Mouse (Mus musculus) stomach, postnatal 0 days (tissue): Measurements from ENCODE around the gene Prrc2a. TPM values are rescaled to one million over a fixed set of nuclear protein-coding genes. Genes with fewer than 3 reads are reported as not detected.

Source experiments
- ATAC-seq: fragments of 200-750 bp; cut with Nextera tagmentation; 2 replicates; pipeline ENCODE4 v1.8.0; 2017; ENCODE audit not compliant: low FRiP score, low TSS enrichment
- DNase-seq: peaks from one replicate; pipeline ENCODE4 v3.0.0-alpha.2; 2016; ENCODE audit warnings: low spot score
- H3K27ac ChIP-seq: fragments of 300-500 bp; sonication (generic); replicated peaks from 2 replicates; pipeline ENCODE4 v1.5.1; 2014; ENCODE audit warnings: mild to moderate bottlenecking, control low read depth
- H3K27me3 ChIP-seq: fragments of 300-500 bp; sonication (generic); 2 replicates; pipeline ENCODE4 v1.6.1; 2014; ENCODE audit warnings: low read length; ENCODE audit not compliant: control insufficient read depth, insufficient read depth
- H3K36me3 ChIP-seq: fragments of 300-500 bp; sonication (generic); 2 replicates; pipeline ENCODE4 v1.6.1; 2014; ENCODE audit warnings: low read length, mixed read lengths; ENCODE audit not compliant: control insufficient read depth, insufficient read depth
- H3K4me1 ChIP-seq: fragments of 300-500 bp; sonication (generic); replicated peaks from 2 replicates; pipeline ENCODE4 v1.6.1; 2014; ENCODE audit warnings: antibody characterized with exemption; ENCODE audit not compliant: control insufficient read depth, insufficient read depth
- H3K4me2 ChIP-seq: fragments of 300-500 bp; sonication (generic); replicated peaks from 2 replicates; pipeline ENCODE4 v1.6.1; 2014; ENCODE audit warnings: low read depth, mild to moderate bottlenecking, control low read depth, moderate library complexity
- H3K4me3 ChIP-seq: fragments of 300-500 bp; sonication (generic); 2 replicates; pipeline ENCODE4 v1.5.1; 2014; ENCODE audit warnings: low read depth, low read length, control low read depth
- H3K9ac ChIP-seq: fragments of 300-500 bp; sonication (generic); 2 replicates; pipeline ENCODE4 v1.6.1; 2014; ENCODE audit warnings: mild to moderate bottlenecking, low read length, control low read depth, mixed read lengths
- H3K9me3 ChIP-seq: fragments of 300-500 bp; sonication (generic); 2 replicates; pipeline ENCODE4 v1.6.1; 2016; ENCODE audit warnings: low read length; ENCODE audit not compliant: control insufficient read depth
- CTCF ChIP-seq: IDR thresholded peaks from 2 replicates; pipeline ENCODE4 v1.5.1; 2016; ENCODE audit warnings: antibody characterized with exemption, low read depth, mild to moderate bottlenecking, moderate library complexity
- EP300 ChIP-seq: optimal IDR thresholded peaks from 2 replicates; pipeline ENCODE3; 2016; ENCODE audit warnings: antibody characterized with exemption
- WGBS: fragments of 180-500 bp; shearing (Covaris S2); extraction: QIAGEN DNeasy Blood & Tissue Kit; methylation state at CpG from one replicate; pipeline ENCODE4 v1.1.7; 2014; 5-methylcytosine and 5-hydroxymethylcytosine counted together
- polyA plus RNA-seq: library from polyadenylated mRNA; unstranded; fragments of >200 nt; fragmentation: Nextera tagmentation; extraction: Ambion mirVana; gene quantifications from 2 replicates; pipeline ENCODE4 v1.2.1, GENCODE M21; 2015

Prrc2a gene
- polyA plus RNA-seq, 1 experiment from 2014 or later, result 49.3 TPM

DNA sequence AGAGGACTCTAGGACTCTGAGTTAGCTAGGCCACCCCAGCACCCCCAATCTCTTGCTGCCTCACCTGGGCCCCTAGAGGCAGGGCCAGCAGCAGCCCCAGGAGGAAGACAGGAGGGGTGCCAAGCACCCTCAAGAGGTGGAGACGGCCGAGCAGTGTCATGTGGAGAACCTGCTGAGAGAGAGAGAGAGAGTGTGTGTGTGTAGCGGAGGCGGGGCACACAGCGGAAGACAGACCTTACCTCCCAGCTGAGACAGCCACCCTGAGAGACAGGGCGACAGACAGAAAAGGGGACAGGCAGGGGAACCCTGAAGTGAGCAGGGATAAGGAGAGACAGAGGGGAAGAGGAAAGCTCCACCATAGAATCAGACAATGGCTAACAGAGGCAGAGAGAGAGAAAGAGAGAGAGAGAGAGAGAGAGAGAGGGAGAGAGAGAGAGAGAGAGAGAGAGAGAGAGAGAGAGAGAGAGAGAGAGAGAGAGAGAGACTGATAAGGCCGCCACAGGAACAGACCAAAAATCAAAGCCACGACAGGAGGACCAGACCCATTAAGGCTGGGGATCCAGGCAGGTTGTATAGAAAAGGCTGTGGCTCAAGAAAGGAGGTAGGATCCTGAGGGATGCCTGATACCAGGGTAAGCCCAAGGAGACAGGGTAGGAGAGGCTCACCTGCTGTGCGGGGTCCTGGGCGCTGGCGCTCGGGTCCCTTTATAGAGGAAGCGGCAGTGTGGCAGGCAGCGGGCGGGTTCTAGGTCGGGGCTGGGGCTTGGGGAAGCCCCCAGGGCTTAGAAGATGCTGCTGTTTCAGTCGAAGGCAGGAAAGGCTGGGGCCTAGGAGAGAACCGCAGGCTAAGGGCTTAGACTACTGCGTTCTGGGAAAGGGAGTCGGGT is 40.0 kb upstream of the Prrc2a start, which contains the start of gene Lta:
Lta (minus strand) TSS at position 858 of the 886 bp plus-strand sequence.
- Histone ChIP-seq H3K36me3 (no peaks in the 10 kb centered on the region), H3K27me3 (no peaks in the 10 kb centered on the region; the same call in 1 of the 2 replicates), H3K4me1 (no peaks in the 10 kb centered on the region), H3K4me3 (no peak within 1 kb of the TSS), H3K9ac (no peak within 1 kb of the TSS), H3K9me3 (no peaks in the 10 kb centered on the region), H3K4me2 (no peak within 1 kb of the TSS), H3K27ac (no peak within 1 kb of the TSS)
- WGBS, result 36% methylated on average over 20 of the region's 20 CpGs
- peak; percentile 14; the same call in 1 of the 2 replicates for ATAC-seq
- DNase-seq, result no peak
- TF ChIP-seq EP300 (no peak), CTCF (no peak)

DNA sequence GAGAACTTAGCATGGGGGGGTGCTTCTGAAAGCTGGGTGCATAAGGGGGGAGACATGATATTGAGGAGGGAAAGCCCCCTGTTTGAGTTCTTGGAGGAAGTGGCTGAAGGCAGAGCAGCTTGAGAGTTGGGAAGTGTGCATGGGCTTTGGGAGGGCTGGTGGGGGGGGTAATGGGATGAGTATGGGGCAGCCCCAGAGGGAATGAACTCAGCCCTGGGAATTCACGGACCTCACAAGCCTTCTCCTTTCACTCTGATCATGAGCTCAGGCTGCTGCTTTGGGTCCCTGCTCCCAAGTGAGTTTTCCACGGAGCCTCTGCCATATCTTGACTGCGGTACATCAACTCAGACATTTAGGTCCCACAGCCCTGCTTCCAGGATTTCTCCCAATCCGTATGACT is 37.7 kb upstream of the Prrc2a start:
- Histone ChIP-seq H3K9ac (no peak overlapping the region), H3K27ac (no peak overlapping the region), H3K4me2 (no peak overlapping the region), H3K36me3 (no peaks in the 10 kb centered on the region), H3K4me1 (no peaks in the 10 kb centered on the region), H3K9me3 (no peaks in the 10 kb centered on the region), H3K27me3 (no peaks in the 10 kb centered on the region; the same call in 1 of the 2 replicates), H3K4me3 (no peak overlapping the region)
- DNase-seq, result no peak
- TF ChIP-seq CTCF, result no peak
- no peak for TF ChIP-seq EP300
- 66% methylated on average over 4 of the region's 4 CpGs for WGBS
- ATAC-seq, result no peak

DNA sequence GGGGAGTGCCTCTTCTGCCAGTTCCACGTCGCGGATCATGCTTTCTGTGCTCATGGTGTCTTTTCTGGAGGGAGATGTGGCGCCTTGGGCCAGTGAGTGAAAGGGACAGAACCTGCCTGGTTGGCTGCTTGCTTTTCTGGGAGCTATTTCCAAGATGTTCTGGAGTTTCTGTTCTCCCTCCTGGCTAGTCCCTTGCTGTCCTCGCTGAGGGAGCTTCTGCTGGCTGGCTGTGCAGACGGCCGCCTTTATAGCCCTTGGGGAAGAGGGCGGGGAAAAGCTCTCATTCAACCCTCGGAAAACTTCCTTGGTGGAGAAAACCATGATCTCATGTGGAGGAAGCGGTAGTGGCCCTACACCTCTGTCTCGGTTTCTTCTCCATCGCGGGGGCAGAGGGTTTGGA is 37.1 kb upstream of the Prrc2a start, which contains the start of gene Tnf:
Tnf (minus strand) TSS at position 221 of the 400 bp plus-strand sequence.
- TF ChIP-seq CTCF (no peak), EP300 (no peak)
- ATAC-seq, result no peak
- Histone ChIP-seq H3K9ac (no peak within 1 kb of the TSS), H3K4me1 (no peaks in the 10 kb centered on the region), H3K27me3 (no peaks in the 10 kb centered on the region; the same call in 1 of the 2 replicates), H3K27ac (no peak within 1 kb of the TSS), H3K4me2 (no peak within 1 kb of the TSS), H3K9me3 (no peaks in the 10 kb centered on the region), H3K4me3 (0 out of 2 replicates have a peak within 1 kb of the TSS, but pooled peaks have one; percentile 8), H3K36me3 (no peaks in the 10 kb centered on the region)
- 35% methylated on average over 13 of the region's 13 CpGs for WGBS
- no peak for DNase-seq

DNA sequence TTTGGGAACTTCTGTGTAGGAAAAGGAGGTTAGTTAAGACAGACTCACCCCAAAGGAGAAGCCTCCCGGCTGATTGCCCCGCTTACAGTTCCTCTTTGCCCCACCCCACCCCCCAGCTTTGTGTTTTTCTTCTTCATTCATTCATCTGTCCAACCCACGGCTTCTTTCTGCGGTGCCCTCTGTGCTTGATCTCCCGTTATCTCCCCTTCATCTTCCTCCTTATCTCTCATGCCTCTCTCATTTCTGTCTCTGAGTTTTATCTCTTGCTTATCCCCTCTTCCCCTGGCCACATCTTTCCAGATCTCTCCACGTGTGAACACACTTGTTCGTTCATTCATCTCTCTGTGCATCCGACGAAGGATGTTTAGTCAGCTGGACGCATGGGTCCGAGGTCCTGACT is 36.4 kb upstream of the Prrc2a start:
- H3K4me2 ChIP-seq, result no peak overlapping the region
- H3K9ac ChIP-seq, result no peak overlapping the region
- WGBS, result 59% methylated on average over 11 of the region's 11 CpGs
- no peaks in the 10 kb centered on the region for H3K4me1 ChIP-seq
- H3K4me3 ChIP-seq, result 0 out of 2 replicates have a peak overlapping the region, but pooled peaks have one; percentile 8
- H3K9me3 ChIP-seq, result no peaks in the 10 kb centered on the region
- no peak overlapping the region for H3K27ac ChIP-seq
- no peaks in the 10 kb centered on the region; the same call in 1 of the 2 replicates for H3K27me3 ChIP-seq
- no peak for DNase-seq
- TF ChIP-seq CTCF (no peak), EP300 (no peak)
- ATAC-seq, result no peak
- H3K36me3 ChIP-seq, result no peaks in the 10 kb centered on the region

DNA sequence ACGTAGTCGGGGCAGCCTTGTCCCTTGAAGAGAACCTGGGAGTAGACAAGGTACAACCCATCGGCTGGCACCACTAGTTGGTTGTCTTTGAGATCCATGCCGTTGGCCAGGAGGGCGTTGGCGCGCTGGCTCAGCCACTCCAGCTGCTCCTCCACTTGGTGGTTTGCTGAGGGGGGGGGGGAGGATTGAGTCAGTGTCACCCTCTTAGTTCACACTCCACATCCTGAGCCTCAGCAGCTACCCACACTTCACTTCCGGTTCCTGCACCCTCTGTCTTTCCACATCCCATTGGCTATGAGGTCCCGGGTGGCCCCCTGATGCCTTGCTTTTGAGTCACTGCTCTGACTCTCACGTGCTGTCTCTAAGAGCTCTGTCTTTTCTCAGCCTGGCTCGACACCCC is 35.7 kb upstream of the Prrc2a start:
- no peak overlapping the region for H3K4me2 ChIP-seq
- no peak; the same call in 1 of the 2 replicates for ATAC-seq
- TF ChIP-seq CTCF (no peak), EP300 (no peak)
- DNase-seq, result no peak
- no peak overlapping the region for H3K4me3 ChIP-seq
- no peaks in the 10 kb centered on the region for H3K4me1 ChIP-seq
- H3K9ac ChIP-seq, result no peak overlapping the region
- no peaks in the 10 kb centered on the region for H3K36me3 ChIP-seq
- no peaks in the 10 kb centered on the region; the same call in 1 of the 2 replicates for H3K27me3 ChIP-seq
- no peak overlapping the region for H3K27ac ChIP-seq
- no peaks in the 10 kb centered on the region for H3K9me3 ChIP-seq
- 82% methylated on average over 11 of the region's 11 CpGs for WGBS

DNA sequence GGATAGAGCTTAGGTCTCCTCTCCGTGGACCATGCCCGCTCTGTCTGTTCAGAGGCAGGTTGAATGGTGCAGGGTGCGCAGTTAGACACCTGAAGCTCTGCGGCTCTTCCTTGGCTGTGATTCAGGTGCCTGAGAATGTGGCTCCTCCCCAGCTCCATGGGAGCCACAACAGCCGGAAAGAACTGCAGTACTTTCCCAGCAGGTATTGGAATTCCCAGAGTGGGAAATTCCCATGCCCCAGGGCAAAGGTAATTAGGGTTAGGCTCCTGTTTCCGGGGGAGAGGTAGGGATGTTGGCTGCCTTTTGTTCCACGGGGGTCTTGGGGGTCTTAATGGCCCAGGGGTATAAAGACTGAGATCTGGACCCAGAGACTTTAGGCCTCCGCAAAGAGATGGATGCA is 34.2 kb upstream of the Prrc2a start:
- Histone ChIP-seq H3K27ac (no peak overlapping the region), H3K4me2 (no peak overlapping the region), H3K27me3 (no peaks in the 10 kb centered on the region; the same call in 1 of the 2 replicates), H3K4me1 (no peaks in the 10 kb centered on the region), H3K9ac (no peak overlapping the region), H3K4me3 (no peak overlapping the region), H3K9me3 (no peaks in the 10 kb centered on the region), H3K36me3 (no peaks in the 10 kb centered on the region)
- TF ChIP-seq CTCF (no peak), EP300 (no peak)
- no peak for DNase-seq
- ATAC-seq, result no peak
- 27% methylated on average over 8 of the region's 8 CpGs for whole genome bisulfite sequencing
